Mouse (Mus musculus): ENCODE measurements around the gene Smim1. TPM values are rescaled to one million over a fixed set of nuclear protein-coding genes. Genes with fewer than 3 reads are reported as not detected.

The Smim1 gene
- polyA plus RNA-seq, 1 experiment from 2014 or later, result 13.9 TPM

DNA sequence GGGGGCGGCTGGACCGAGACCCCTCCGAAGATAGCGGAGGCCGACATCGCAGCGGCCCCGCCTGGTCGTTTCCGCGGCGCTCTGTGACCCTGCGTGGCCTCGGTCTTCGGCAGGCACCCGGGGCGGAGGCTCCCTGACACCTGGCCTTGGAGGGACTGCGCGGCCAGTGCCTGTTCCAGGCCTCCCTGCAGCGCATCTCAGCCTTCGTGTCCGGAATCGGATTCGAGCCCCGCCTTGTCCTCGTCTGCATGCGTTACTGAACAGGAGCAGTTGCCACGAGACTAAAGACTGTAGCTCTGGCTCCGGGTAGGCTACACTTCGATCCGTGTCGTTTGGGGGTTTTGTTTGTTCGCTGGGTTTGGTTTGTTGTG lies 50.8 kb downstream of the Smim1 start:
- peak overlapping the region; percentile 72; the same call in 1 of the 2 replicates for H3K27ac ChIP-seq (ENCODE audit: low read depth, low read length)
- H3K9me3 ChIP-seq (ENCODE audit: control insufficient read depth, low read length), result no peaks in the 10 kb centered on the region
- H3K36me3 ChIP-seq (ENCODE audit: control insufficient read depth, insufficient read depth, low read length), result peaks cover 19% of the 10 kb centered on the region
- peak overlapping the region; percentile 96 for H3K4me3 ChIP-seq (ENCODE audit: low read length)
- ATAC-seq, result peak; percentile 69
- H3K27me3 ChIP-seq (replicated peaks; ENCODE audit: control insufficient read depth, insufficient read depth, low read length), result no peaks in the 10 kb centered on the region
- H3K4me1 ChIP-seq (ENCODE audit: control insufficient read depth, insufficient read depth, low read depth, low read length), result peaks cover 26% of the 10 kb centered on the region
- H3K9ac ChIP-seq (ENCODE audit: low read depth, low read length), result peak overlapping the region; percentile 94
- peak overlapping the region; percentile 79 for H3K4me2 ChIP-seq (ENCODE audit: low read length)
- WGBS, result under 1% methylated on average over 23 of the region's 33 CpGs

- WGBS, result 2% methylated on average over 66 of the region's 68 CpGs
- peaks cover 15% of the 10 kb centered on the region for H3K36me3 ChIP-seq (ENCODE audit: control insufficient read depth, insufficient read depth, low read length)
- ATAC-seq, result peak; percentile 98
- H3K9me3 ChIP-seq (ENCODE audit: control insufficient read depth, low read length), result no peaks in the 10 kb centered on the region
- H3K4me2 ChIP-seq (ENCODE audit: low read length), result peak within 1 kb of the TSS; percentile 79
- H3K4me3 ChIP-seq (ENCODE audit: low read length), result peak within 1 kb of the TSS; percentile 96
- peak within 1 kb of the TSS; percentile 94 for H3K9ac ChIP-seq (ENCODE audit: low read depth, low read length)
- H3K27ac ChIP-seq (ENCODE audit: low read depth, low read length), result peak within 1 kb of the TSS; percentile 72
- H3K27me3 ChIP-seq (replicated peaks; ENCODE audit: control insufficient read depth, insufficient read depth, low read length), result no peaks in the 10 kb centered on the region
- H3K4me1 ChIP-seq (ENCODE audit: control insufficient read depth, insufficient read depth, low read depth, low read length), result peaks cover 26% of the 10 kb centered on the region
These were observed 51.4 kb downstream of the Smim1 start, which contains the start of the genes Dffb and Cep104 for GRCm38 (mm10) chr4:153974431-153975291. Dffb (minus strand) TSS chr4:153975126. Cep104 (plus strand) TSS chr4:153975194.

Other genes starting within 250 kb of the Smim1 start
- gene A430005L14Rik, start 69.0 kb downstream of the Smim1 start, polyA plus RNA-seq (2015; fragmentation: Nextera tagmentation; extraction: Ambion mirVana), result 53.5 and 55.5 TPM in 2 replicates
- gene Dffb, start 51.1 kb downstream of the Smim1 start, polyA plus RNA-seq (2015; fragmentation: Nextera tagmentation; extraction: Ambion mirVana), result 8.5 and 9.6 TPM in 2 replicates
- 16.5 and 17.1 TPM in 2 replicates for gene Cep104, start 51.0 kb downstream of the Smim1 start, polyA plus RNA-seq (2015; fragmentation: Nextera tagmentation; extraction: Ambion mirVana)
- gene Lrrc47, start 14.5 kb downstream of the Smim1 start, polyA plus RNA-seq (2015; fragmentation: Nextera tagmentation; extraction: Ambion mirVana), result 12.8 and 15.8 TPM in 2 replicates
- gene Ccdc27, start 16.4 kb upstream of the Smim1 start, polyA plus RNA-seq (2015; fragmentation: Nextera tagmentation; extraction: Ambion mirVana), result not detected in 2 replicates
- gene Trp73, start 114.0 kb upstream of the Smim1 start, polyA plus RNA-seq (2015; fragmentation: Nextera tagmentation; extraction: Ambion mirVana), result 0.84 and 1.3 TPM in 2 replicates
- 45.2 and 45.4 TPM in 2 replicates for gene Wrap73, start 116.1 kb upstream of the Smim1 start, polyA plus RNA-seq (2015; fragmentation: Nextera tagmentation; extraction: Ambion mirVana)
- 227 and 242 TPM in 2 replicates for gene Tprgl, start 134.4 kb upstream of the Smim1 start, polyA plus RNA-seq (2015; fragmentation: Nextera tagmentation; extraction: Ambion mirVana)
- 10.3 and 11.0 TPM in 2 replicates for gene Megf6, start 144.5 kb upstream of the Smim1 start, polyA plus RNA-seq (2015; fragmentation: Nextera tagmentation; extraction: Ambion mirVana)